Mouse (Mus musculus): ENCODE measurements around the gene Ttc27. TPM values are rescaled to one million over a fixed set of nuclear protein-coding genes. Genes with fewer than 3 reads are reported as not detected.
"Not testable (repeated sequence)": the region's sequence is repeated elsewhere in the genome, so short reads cannot be mapped to it uniquely, and the experiment has no call there.

Ttc27 gene
- polyA plus RNA-seq, 1 experiment = 58.9 TPM

- no peak for TF ChIP-seq CTCF (IDR thresholded peaks at IDR 0.05; ENCODE audit: low read depth, low read length)
- no peak for TF ChIP-seq POLR2A (IDR thresholded peaks at IDR 0.05; ENCODE audit: insufficient read depth, low read length)
- no peak for TF ChIP-seq EP300 (IDR thresholded peaks at IDR 0.05; ENCODE audit: insufficient read depth, low read depth, low read length)
- no peaks in the 10 kb centered on the region for H3K27me3 ChIP-seq (ENCODE audit: control insufficient read depth, insufficient read depth, low read length, poor library complexity, severe bottlenecking)
- peaks cover 10% of the 10 kb centered on the region for H3K36me3 ChIP-seq (ENCODE audit: control insufficient read depth, insufficient read depth, low read length, poor library complexity, severe bottlenecking)
- no peaks in the 10 kb centered on the region for H3K9me3 ChIP-seq (replicated peaks; ENCODE audit: control insufficient read depth, insufficient read depth, low read length, poor library complexity, severe bottlenecking)
- H3K27ac ChIP-seq (ENCODE audit: insufficient read depth, low read length) = no peak overlapping the region
- H3K4me1 ChIP-seq (ENCODE audit: control insufficient read depth, insufficient read depth, low read length) = peaks cover 3% of the 10 kb centered on the region
- H3K4me3 ChIP-seq (ENCODE audit: low read depth, low read length) = no peak overlapping the region
- H3K9ac ChIP-seq (ENCODE audit: low read depth, poor library complexity, severe bottlenecking) = no peak overlapping the region
Observed at GRCm38 (mm10) chr17:74684927-74685326, 32.6 kb upstream of the Ttc27 start.

DNA sequence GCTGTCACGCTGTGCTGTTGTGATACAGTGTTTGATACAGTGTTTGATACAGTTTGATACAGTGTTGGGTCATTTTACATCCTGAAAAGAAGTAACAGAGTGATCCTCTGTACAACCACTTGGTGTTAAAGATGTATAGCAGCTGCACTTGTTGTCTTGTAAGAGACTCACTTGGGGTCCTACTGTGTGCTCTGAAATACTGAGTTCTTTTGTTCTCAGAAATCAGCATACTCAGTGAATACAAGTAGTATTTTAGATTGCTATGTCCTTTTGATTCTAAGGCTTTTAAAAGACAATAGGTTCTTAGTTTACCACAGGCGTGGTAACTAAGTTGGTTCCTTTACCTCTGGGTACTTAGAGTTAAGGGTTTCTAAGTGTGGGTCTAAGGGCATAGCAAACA is 29.0 kb upstream of the Ttc27 start:
- peaks cover 30% of the 10 kb centered on the region for H3K36me3 ChIP-seq (ENCODE audit: control insufficient read depth, insufficient read depth, low read length, poor library complexity, severe bottlenecking)
- no peaks in the 10 kb centered on the region for H3K9me3 ChIP-seq (replicated peaks; ENCODE audit: control insufficient read depth, insufficient read depth, low read length, poor library complexity, severe bottlenecking)
- no peak for TF ChIP-seq EP300 (IDR thresholded peaks at IDR 0.05; ENCODE audit: insufficient read depth, low read depth, low read length)
- TF ChIP-seq CTCF (IDR thresholded peaks at IDR 0.05; ENCODE audit: low read depth, low read length) = no peak
- TF ChIP-seq POLR2A (IDR thresholded peaks at IDR 0.05; ENCODE audit: insufficient read depth, low read length) = no peak
- no peak overlapping the region for H3K9ac ChIP-seq (ENCODE audit: low read depth, poor library complexity, severe bottlenecking)
- no peak overlapping the region for H3K27ac ChIP-seq (ENCODE audit: insufficient read depth, low read length)
- H3K4me3 ChIP-seq (ENCODE audit: low read depth, low read length) = no peak overlapping the region
- no peaks in the 10 kb centered on the region for H3K27me3 ChIP-seq (ENCODE audit: control insufficient read depth, insufficient read depth, low read length, poor library complexity, severe bottlenecking)
- H3K4me1 ChIP-seq (ENCODE audit: control insufficient read depth, insufficient read depth, low read length) = peaks cover 3% of the 10 kb centered on the region

DNA sequence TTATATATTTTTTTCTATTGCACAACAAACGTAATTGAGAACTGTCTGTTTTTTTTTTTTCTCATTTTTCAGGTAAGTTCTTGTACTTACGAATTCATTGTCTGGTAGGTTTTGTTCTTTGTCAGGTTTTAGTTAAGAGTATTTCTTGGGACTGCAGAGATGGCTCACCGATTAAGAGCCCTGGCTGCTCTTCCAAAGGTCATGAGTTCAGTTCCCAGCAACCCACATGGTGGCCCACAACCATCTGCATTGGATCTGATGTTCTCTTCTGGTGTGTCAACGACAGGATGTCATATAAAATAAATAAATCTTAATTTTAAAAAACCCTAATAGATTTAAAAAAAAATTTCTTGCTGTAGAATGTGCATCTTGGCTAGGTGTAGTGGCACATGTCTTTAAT is 28.1 kb upstream of the Ttc27 start:
- H3K9me3 ChIP-seq (replicated peaks; ENCODE audit: control insufficient read depth, insufficient read depth, low read length, poor library complexity, severe bottlenecking) = no peaks in the 10 kb centered on the region
- H3K36me3 ChIP-seq (ENCODE audit: control insufficient read depth, insufficient read depth, low read length, poor library complexity, severe bottlenecking) = peaks cover 30% of the 10 kb centered on the region
- H3K4me3 ChIP-seq (ENCODE audit: low read depth, low read length) = no peak overlapping the region
- H3K27ac ChIP-seq (ENCODE audit: insufficient read depth, low read length) = no peak overlapping the region
- no peaks in the 10 kb centered on the region for H3K27me3 ChIP-seq (ENCODE audit: control insufficient read depth, insufficient read depth, low read length, poor library complexity, severe bottlenecking)
- H3K9ac ChIP-seq (ENCODE audit: low read depth, poor library complexity, severe bottlenecking) = no peak overlapping the region
- peaks cover 3% of the 10 kb centered on the region for H3K4me1 ChIP-seq (ENCODE audit: control insufficient read depth, insufficient read depth, low read length)
- TF ChIP-seq EP300 (IDR thresholded peaks at IDR 0.05; ENCODE audit: insufficient read depth, low read depth, low read length) = no peak
- TF ChIP-seq POLR2A (IDR thresholded peaks at IDR 0.05; ENCODE audit: insufficient read depth, low read length) = no peak
- no peak for TF ChIP-seq CTCF (IDR thresholded peaks at IDR 0.05; ENCODE audit: low read depth, low read length)

DNA sequence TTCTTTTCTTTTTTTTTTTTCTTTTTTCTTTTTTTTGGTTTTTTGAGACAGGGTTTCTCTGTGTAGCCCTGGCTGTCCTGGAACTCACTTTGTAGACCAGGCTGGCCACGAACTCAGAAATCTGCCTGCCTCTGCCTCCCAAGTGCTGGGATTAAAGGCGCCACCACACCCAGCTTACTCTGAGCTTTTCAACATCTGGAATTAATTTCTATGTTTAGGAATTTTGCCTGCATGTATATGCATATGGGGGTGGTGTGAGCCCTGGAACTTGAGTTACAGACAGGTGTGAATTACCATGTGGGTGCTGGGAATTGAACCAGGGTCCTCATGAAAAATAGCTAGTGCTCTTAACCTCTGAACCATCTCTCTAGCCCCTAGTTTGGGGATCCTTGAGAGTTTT is 15.9 kb upstream of the Ttc27 start:
- not testable (repeated sequence) for H3K27me3 ChIP-seq (ENCODE audit: control insufficient read depth, insufficient read depth, low read length, poor library complexity, severe bottlenecking); H3K9ac ChIP-seq (ENCODE audit: low read depth, poor library complexity, severe bottlenecking); H3K9me3 ChIP-seq (replicated peaks; ENCODE audit: control insufficient read depth, insufficient read depth, low read length, poor library complexity, severe bottlenecking); H3K4me3 ChIP-seq (ENCODE audit: low read depth, low read length); H3K4me1 ChIP-seq (ENCODE audit: control insufficient read depth, insufficient read depth, low read length); H3K27ac ChIP-seq (ENCODE audit: insufficient read depth, low read length)
- H3K36me3 ChIP-seq (ENCODE audit: control insufficient read depth, insufficient read depth, low read length, poor library complexity, severe bottlenecking) = peaks cover 21% of the 10 kb centered on the region

GRCm38 (mm10) chr17:74705480-74705879 is 12.1 kb upstream of the Ttc27 start:
- Histone ChIP-seq H3K9ac (ENCODE audit: low read depth, poor library complexity, severe bottlenecking) (no peak overlapping the region), H3K4me1 (ENCODE audit: control insufficient read depth, insufficient read depth, low read length) (no peaks in the 10 kb centered on the region), H3K36me3 (ENCODE audit: control insufficient read depth, insufficient read depth, low read length, poor library complexity, severe bottlenecking) (peaks cover 8% of the 10 kb centered on the region), H3K27ac (ENCODE audit: insufficient read depth, low read length) (no peak overlapping the region), H3K9me3 (replicated peaks; ENCODE audit: control insufficient read depth, insufficient read depth, low read length, poor library complexity, severe bottlenecking) (no peaks in the 10 kb centered on the region), H3K27me3 (ENCODE audit: control insufficient read depth, insufficient read depth, low read length, poor library complexity, severe bottlenecking) (no peaks in the 10 kb centered on the region), H3K4me3 (ENCODE audit: low read depth, low read length) (no peak overlapping the region)
- TF ChIP-seq EP300 (IDR thresholded peaks at IDR 0.05; ENCODE audit: insufficient read depth, low read depth, low read length) = no peak
- no peak for TF ChIP-seq POLR2A (IDR thresholded peaks at IDR 0.05; ENCODE audit: insufficient read depth, low read length)
- TF ChIP-seq CTCF (IDR thresholded peaks at IDR 0.05; ENCODE audit: low read depth, low read length) = no peak

GRCm38 (mm10) chr17:74706593-74706992 is 10.9 kb upstream of the Ttc27 start:
- Histone ChIP-seq H3K9ac (ENCODE audit: low read depth, poor library complexity, severe bottlenecking) (no peak overlapping the region), H3K36me3 (ENCODE audit: control insufficient read depth, insufficient read depth, low read length, poor library complexity, severe bottlenecking) (peaks cover 8% of the 10 kb centered on the region), H3K4me1 (ENCODE audit: control insufficient read depth, insufficient read depth, low read length) (no peaks in the 10 kb centered on the region), H3K27me3 (ENCODE audit: control insufficient read depth, insufficient read depth, low read length, poor library complexity, severe bottlenecking) (no peaks in the 10 kb centered on the region), H3K4me3 (ENCODE audit: low read depth, low read length) (no peak overlapping the region), H3K9me3 (replicated peaks; ENCODE audit: control insufficient read depth, insufficient read depth, low read length, poor library complexity, severe bottlenecking) (no peaks in the 10 kb centered on the region), H3K27ac (ENCODE audit: insufficient read depth, low read length) (no peak overlapping the region)
- TF ChIP-seq EP300 (IDR thresholded peaks at IDR 0.05; ENCODE audit: insufficient read depth, low read depth, low read length) (no peak), POLR2A (IDR thresholded peaks at IDR 0.05; ENCODE audit: insufficient read depth, low read length) (no peak), CTCF (IDR thresholded peaks at IDR 0.05; ENCODE audit: low read depth, low read length) (no peak)
